Mouse (Mus musculus): Measurements from ENCODE around the gene Hnrnpab. TPM values are rescaled to one million over a fixed set of nuclear protein-coding genes. Genes with fewer than 3 reads are reported as not detected.
A peak's percentile ranks its signal among the peaks of the same experiment; 100 is the strongest.

The Hnrnpab gene
- total RNA-seq, 1 experiment from 2014 or later: 1,082 TPM

DNA sequence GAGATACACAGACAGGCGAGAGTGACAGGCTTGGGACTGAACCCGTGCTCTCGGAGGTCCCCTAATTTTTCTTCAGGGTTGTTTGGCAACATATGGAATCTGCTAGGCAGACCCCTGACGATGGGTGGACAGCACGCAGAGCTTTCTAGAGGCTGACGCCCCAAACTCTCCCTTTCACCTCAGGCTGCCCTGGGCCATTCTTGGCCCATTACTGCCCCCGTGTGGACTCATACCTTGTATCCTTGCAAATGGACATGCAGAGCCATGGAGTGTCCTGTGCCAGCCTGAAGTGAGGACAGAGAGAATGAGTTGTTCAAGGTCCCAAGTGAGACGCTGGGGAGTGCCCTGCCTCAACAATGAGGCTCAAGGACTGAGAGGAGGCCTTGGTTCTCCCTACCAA lies 23.9 kb downstream of the Hnrnpab start:
- peak; percentile 37 for ATAC-seq (replicated peaks; ENCODE audit: low read depth, poor library complexity, severe bottlenecking)

DNA sequence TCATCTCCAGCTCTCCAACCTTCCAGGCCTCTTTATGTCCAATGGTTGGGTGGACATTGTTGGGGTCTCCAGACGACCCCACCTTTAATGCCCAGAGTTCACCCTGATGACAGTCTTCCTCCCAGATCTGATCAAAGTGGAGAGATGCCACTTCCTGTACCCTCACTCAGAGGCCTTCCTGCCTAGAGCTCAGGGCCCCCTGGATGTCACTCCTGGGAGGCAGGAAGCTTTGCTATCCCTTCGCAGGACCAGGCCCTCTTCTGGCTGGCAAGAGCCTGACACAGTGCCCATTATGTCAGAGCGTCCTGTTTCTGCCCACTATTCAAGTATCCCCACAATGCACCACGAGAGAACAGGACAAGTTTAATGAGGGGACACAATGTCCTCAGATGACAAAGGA lies 27.6 kb downstream of the Hnrnpab start:
- ATAC-seq (replicated peaks; ENCODE audit: low read depth, poor library complexity, severe bottlenecking): no peak

DNA sequence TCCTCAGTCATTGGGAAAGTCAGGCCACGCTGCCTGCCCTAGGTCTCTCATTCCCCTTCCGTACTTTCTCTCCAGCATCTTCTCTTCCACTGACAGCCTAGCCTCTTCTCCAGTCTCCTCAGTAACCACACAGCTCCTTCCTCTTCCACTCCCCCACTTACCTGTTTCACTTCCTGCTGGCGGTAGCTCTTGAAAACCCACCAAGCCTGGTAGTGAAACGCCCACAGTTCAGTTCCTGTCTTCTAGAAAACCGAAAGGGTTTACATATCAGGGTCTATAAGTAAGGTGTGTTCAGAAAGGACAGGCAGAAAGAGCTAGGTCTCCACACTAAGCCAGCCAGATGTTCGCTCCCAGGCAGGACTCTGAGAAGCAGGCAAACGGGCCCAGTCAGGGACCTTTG lies 29.1 kb downstream of the Hnrnpab start:
- ATAC-seq (replicated peaks; ENCODE audit: low read depth, poor library complexity, severe bottlenecking): peak; percentile 64

DNA sequence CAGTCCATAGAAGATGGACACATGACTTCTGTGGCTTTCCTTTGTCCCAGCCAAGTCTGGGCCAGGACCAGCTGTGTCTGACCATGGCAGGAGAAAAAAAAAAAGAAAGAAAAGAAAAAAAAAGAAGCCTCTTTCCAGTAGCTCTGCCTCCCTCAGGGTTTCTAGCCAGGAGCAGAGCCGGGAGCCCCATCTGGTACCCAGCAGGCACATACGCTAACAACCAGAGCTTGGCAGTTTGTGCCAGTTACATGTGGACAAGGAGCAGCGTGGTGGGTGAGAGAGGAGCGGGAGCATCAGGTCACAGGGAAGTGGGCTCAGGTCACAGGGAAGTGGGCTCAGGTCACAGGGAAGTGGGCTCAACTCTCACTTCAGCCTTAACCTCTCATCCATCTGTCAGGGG lies 30.2 kb downstream of the Hnrnpab start:
- no peak for ATAC-seq (replicated peaks; ENCODE audit: low read depth, poor library complexity, severe bottlenecking)

DNA sequence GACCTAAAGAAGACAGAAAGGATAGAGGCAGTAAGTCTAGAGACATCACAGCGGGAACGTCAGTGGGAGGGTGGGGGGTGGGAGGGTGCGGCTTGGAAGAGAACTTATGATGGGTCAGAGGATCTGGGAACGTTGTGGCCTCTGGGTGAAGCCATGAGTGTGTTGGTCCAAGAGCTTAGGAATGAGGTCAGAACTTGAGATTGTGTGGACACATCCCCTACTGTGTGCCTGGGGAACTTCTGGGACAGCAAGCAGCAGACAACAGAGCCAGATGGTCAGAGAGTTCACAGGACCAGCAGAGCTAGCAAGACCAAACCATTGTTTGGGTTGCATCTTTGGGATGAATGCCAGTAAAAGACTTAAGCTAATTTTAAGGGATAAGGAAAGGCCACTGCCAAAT lies 37.8 kb downstream of the Hnrnpab start:
- no peak for ATAC-seq (replicated peaks; ENCODE audit: low read depth, poor library complexity, severe bottlenecking)

DNA sequence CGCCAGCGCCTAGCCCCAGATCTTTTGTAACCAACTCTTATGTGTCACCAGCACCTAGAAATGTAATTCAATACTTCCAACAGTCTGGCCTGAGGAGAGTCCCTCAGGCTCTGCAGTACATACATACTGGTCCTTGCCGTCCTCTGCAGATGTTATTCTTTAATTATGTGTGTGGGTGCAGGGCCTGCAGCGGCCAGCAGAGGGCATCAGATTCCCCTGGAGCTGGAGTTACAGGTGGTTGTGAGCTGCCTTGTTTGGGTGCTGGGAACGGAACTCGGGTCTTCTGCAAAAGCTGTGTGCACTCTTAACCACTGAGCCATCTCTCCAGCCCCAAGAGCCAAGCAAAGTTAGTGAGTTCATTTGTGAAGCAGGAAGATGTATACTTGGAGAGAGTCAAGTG lies 40.7 kb downstream of the Hnrnpab start:
- no peak for ATAC-seq (replicated peaks; ENCODE audit: low read depth, poor library complexity, severe bottlenecking)

DNA sequence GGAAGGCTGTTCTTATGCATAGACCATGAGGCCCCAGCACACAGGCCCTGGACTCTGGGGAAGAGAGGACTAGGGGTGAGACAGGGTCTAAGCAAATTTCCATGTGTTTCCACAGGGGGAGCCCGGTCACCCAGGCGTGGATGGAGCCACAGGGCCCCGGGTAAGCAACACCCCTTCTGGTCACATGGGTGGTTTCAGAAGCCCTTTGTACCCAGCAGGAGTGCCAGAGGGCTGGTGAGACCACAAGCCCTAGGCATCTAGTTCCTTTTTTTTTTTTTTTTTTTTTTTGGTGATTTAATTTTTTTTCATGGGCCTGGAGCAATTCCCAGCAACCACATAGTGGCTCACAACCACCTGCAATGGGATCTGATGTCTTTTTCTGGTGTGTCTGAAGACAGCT lies 41.6 kb downstream of the Hnrnpab start:
- ATAC-seq (replicated peaks; ENCODE audit: low read depth, poor library complexity, severe bottlenecking): peak; percentile 100

DNA sequence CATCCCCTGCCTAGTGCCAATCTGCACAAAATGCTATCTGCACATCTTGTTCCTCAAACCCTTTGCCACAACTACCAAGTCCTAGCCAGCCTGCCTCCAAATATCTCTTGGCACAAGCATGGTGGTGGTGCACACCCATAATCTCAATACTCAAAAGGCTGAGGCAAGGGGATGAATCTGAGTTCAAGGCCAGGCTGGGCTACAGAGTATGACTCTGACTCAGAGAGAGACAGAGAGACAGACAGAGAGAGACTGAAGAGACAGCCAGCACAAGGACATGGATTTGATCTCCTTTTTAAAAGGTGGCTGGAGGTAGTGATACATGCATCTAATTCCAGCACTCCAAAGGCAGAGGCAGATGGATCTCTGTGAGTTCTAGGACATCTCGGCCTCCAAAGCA lies 43.4 kb downstream of the Hnrnpab start:
- ATAC-seq (replicated peaks; ENCODE audit: low read depth, poor library complexity, severe bottlenecking): no peak

DNA sequence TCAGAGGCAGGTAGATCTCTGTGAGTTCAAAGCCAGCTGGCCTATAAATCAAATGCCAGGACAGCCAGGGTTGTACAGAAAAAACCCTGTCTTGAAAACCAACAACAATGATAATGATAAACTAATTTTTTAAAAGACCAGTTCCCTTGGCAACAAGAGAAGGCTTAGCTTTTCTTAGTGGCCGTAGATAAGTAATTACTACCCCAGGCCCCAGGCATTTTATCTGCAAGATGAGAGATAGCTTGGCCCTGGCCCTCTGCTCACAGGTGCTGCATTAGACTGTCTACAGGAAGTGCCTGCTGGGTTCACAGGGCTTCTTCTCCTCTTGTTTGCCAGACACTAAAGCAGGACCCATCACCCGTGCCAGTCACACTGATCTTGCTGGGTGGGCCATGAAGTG lies 51.6 kb downstream of the Hnrnpab start:
- no peak for ATAC-seq (replicated peaks; ENCODE audit: low read depth, poor library complexity, severe bottlenecking)

DNA sequence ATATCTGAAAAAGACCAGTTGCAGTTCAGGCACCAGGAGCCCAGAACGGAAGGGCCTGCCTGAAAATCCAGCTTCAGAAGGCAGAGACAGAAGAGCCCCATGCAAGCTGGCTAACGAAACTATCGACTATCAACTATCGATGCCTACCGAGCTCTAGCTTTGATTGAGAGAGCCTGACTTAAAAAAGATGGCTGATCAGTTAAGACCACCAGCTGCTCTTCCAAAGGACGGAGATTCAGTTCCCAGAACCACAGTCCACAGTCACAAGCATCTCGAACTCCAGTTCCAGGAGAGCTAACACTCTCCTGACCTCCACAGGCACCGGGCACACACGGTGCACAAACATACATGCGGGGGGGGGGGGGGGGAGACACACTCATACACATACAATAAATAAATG lies 52.1 kb downstream of the Hnrnpab start:
- no peak for ATAC-seq (replicated peaks; ENCODE audit: low read depth, poor library complexity, severe bottlenecking)

DNA sequence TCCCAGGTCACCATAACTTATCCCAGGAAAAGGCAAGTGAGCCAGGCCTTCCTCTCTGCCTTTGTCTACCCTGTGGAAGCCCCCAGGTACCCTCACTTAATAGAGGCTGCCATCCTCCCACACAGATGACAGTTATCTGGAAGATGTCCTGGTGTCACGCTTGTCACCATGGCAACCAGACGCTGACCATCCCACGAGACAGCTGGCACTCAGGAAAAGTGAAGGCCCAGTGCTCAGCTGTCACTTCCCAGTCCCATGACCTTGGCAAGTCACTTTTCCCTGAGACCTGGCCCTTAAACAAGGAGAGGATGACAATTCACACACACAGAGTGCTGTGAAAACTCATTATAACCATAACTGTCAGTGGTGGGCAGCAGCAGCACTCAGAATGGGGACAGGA lies 54.6 kb downstream of the Hnrnpab start:
- ATAC-seq (replicated peaks; ENCODE audit: low read depth, poor library complexity, severe bottlenecking): no peak

DNA sequence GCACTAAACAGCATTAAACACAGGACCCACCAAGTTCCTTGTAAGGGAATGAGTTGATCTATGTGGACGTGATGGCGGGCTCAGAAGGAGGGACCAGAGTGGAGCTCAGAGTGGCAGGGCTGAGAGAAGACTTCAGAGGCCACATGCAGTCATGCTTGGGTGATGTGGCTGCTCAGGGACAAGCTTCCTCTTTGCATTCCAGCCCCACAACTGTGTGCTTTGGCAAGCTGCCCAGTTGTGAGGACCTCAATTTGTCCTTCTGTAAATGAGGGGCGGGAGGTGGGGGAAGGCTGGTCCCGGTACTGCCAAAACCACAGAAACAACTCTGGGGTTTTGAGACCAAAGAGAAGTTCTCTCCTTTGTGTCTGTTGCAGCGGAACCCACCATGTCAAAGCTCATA lies 55.4 kb downstream of the Hnrnpab start:
- ATAC-seq (replicated peaks; ENCODE audit: low read depth, poor library complexity, severe bottlenecking): peak; percentile 80

Other genes with a start within 250 kb of the Hnrnpab start
- gene Phykpl, start 22.1 kb downstream of the Hnrnpab start, total RNA-seq (2017): 16.1 and 21.2 TPM in 2 replicates
- gene Nhp2, start 12.9 kb upstream of the Hnrnpab start, total RNA-seq (2017): 115 and 170 TPM in 2 replicates
- gene Rmnd5b, start 29.0 kb upstream of the Hnrnpab start, total RNA-seq (2017): 15.5 and 15.8 TPM in 2 replicates
- gene N4bp3, start 44.0 kb upstream of the Hnrnpab start, total RNA-seq (2017): 4.3 and 4.6 TPM in 2 replicates
- 0.05 TPM in 1 of 2 replicates, not detected in the other for gene D930048N14Rik, start 44.1 kb upstream of the Hnrnpab start, total RNA-seq (2017)
- 8.6 and 18.2 TPM in 2 replicates for gene 0610009B22Rik, start 82.0 kb upstream of the Hnrnpab start, total RNA-seq (2017)
- gene Sec24a, start 156.8 kb upstream of the Hnrnpab start, total RNA-seq (2017): 10.4 and 11.0 TPM in 2 replicates
- 48.7 and 61.4 TPM in 2 replicates for gene Sar1b, start 156.8 kb upstream of the Hnrnpab start, total RNA-seq (2017)